Mouse (Mus musculus) thymus, adult 18-20 months (tissue): Measurements from ENCODE around the gene Sec11a.
"Not testable (repeated sequence)": the region's sequence is repeated elsewhere in the genome, so short reads cannot be mapped to it uniquely, and the experiment has no call there.

Source experiments
- DNase-seq, 2 experiments: peaks; one replicate each; pipeline ENCODE4 v3.0.0; 2022; ENCODE audit warnings: mixed read lengths in 2 of 2

Gene Sec11a

DNA sequence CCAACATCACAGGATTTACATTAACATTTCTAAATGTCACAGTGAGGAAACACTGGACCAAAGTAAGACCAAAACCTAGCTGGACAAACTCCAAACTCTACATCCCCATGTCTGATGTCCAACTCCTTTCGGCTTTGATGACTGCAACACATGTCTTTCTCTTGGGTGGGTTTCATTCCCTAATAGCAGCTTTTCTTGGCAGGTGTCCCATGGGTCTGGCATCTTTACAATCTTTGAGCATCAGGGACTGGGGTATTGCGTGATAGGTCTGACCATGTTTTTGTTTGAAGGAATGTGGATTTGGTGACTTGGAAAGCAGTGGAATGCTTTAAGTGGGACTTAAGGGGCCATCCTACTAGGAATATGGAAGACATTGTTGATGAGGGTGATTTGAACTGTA is 9.3 kb upstream of the Sec11a start:
- no peak for DNase-seq

DNA sequence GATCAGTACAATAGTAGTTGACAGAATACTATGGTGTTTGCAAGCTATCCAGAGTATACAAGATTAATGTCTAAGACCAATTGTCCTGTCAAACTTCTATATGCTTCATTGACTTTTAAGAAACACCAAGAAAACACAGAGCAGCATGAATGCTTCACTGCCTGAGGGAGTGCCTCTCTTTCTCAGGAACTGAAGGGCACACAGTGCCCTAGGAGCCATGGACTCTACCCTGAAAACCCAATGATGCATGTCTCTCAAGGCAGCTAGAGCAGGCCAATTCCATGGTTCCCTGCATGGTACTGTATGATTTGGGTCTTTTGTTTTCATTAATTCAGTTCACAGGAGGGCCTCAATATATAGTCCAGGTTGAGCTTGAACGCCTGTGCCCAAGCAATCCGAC is 6.7 kb upstream of the Sec11a start:
- no peak for DNase-seq

DNA sequence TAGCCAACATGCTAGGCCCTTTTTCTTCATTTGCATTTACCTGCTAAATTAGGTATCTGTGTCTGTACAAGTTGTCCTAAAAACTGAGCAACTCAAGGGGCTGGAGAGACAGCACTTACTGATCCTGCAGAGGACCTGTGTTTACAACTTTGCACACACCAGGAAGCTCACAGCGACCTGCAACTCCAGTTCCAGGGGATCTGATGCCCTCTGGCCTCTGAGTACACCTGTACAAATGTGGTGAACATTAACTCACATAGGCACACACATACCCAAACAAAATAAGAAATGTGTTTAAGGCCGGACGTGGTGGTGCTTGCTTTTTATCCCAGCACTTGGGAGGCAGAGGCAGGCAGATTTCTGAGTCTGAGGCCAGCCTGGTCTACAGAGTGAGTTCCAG is 4.6 kb upstream of the Sec11a start:
- DNase-seq = no peak

DNA sequence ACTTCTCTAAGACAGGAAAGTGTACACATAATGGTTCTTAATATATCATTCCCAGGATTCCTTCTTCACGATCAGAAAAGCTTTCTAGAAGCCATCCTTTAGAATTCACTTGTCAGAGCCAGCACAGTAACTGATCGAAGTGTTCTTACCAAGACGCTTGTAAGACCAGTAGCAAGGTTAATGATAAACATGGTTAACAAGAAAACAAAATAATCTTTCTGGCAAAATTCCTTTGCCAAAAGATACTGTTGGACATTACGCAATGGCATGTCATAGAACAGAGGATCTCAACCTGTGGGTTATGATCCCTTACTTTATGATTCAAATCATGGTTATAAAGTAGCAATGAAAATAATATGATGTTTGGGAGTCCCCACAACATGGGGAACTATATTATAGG is 3.9 kb upstream of the Sec11a start:
- no peak for DNase-seq

DNA sequence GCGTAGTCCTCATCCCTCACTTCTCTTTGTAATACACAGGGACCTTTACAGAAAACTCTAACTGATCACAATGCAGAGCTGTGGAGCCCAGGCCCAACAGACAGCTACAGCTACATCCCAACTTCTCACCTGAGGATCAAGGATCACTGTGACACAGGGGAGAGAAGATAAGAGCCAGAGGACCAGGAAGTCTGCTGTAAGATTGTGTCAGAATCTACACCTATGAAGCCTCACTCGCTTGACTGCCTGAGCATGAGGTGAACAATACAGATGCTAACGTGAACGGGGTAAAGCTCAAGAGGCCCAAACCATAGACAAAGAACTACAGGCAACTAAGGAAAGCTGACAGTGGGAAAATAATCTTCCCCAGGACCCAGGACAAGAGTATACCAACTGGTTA is 7.8 kb downstream of the Sec11a start:
- DNase-seq = no peak

DNA sequence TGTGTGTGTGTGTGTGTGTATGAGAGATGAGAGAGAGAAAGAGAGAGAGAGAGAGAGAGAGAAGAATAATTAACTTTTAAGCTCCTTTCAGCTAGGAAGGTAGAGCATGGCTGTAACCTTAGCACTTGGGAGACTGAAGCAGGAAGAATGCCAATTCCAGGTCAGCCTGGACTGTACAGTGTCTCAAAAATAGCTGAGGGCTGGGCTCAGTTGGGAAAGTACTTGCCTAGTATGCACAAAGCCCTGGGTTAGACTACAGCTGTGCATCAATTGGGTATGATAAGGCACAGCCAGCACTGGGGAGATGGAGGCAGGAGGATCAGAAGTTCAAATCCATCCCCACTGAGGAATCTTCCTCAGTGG is 10.3 kb downstream of the Sec11a start:
- DNase-seq = not testable (repeated sequence)

DNA sequence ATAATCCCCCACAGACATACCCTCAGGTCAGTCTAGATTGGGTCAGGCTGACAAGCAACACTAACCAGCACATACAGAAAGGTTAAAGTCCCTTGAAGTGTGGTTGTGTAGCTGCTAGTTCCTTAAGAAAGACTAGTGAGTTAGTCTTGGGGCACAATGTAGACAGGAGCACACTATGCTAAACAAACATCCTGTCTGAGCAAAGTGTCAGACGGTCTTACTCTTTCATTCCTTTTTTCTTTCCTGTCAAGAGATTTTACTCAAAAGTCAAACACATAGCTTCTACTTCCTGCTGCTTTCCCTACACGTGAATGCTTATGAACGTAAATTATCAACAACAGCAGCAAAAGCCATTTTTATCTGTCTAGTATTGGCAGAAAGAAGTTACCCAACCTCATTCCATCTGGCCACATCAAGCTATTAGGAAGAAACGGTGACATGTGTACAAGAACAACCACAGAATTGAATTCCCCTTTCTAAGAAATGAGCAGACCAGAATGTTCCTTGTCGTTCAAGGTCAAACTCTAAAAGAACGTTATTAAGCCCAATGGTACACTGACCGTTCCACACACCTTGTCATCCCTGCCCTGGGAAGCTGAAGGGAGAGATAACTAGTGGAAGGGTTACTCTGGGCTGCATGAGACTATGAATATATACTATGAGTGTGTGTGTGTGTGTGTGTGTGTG is 10.8 kb downstream of the Sec11a start:
- not testable (repeated sequence) for DNase-seq

DNA sequence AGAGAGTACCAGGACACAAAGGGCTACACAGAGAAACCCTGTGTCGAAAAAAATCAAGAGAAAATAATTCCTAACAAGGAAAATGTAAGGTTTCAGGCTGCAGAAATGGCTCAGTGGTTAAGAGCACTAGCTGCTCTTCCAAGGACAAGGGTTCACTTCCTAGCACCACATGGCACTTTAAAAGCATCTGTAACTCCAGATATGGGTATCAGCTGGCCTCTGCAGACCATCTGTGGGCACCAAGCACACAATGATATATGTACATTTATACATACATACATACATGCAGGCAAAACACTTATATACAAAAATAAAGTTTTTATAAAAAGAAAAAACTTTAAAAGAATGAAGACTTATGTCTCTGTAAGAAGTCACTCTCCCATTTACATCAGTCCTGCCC is 11.7 kb downstream of the Sec11a start:
- DNase-seq = no peak

DNA sequence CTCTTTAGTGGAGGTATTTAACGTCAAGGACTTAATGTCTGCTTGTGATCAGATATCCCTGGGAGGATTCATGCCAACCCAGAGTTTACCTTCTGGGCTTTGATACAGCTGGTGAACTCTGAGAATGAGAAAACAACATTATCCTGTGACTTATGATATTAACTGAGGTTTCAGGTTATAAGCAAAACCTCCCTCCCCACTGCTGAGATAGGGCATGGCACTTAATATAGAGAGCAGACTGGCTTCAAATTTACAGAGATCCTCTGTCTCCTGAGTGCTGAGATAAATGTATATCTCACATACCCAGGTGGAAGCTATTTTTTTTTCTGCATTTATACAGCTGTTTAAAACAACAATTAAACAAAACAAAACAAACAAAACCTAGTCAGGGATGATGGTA is 14.8 kb downstream of the Sec11a start:
- DNase-seq = no peak

DNA sequence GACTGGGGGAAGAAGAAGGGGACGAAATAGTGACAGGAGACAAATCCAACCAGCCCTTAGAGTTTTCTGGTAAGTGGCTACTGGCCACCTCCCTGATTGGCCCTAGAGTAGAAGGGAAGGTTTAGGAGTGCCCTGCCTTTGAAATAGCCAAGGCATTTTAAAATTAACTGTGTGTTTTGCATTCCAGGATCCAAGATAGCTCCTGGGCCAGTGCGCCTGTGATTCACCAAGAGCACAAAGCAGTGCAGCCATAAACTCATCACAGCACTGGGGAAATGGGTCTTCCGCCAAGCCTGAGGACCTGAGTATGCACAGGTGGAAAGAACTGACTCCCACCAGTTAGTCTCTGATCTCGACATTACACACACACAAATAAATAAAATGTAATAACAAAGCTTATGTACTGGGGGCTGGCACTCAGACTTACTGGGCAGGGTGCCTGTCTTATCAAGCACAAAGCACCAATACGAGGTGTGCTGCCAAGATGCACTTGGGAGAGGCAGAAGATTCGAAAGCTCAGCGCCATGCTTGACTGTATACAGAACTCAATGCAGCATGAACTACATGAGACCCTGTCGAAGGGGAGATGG is 15.9 kb downstream of the Sec11a start:
- DNase-seq = no peak

DNA sequence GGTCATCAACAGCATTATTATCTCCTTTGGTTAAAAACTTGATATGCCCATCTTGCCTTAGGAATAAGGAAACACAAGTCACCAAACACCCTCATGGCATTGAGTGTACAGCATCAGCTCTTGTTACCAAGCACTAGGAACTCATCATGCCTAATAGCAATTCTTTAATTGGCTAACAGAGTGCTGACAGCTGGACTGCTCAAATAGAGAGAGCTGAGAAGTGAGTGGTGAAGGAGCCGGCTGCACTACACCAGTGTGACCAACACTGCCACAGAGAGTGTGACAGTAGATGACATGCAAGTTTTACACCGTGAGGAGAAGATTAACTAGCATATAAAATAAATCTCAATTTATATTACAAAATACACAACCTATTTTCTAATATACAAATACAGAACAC is 24.4 kb downstream of the Sec11a start:
- no peak for DNase-seq

DNA sequence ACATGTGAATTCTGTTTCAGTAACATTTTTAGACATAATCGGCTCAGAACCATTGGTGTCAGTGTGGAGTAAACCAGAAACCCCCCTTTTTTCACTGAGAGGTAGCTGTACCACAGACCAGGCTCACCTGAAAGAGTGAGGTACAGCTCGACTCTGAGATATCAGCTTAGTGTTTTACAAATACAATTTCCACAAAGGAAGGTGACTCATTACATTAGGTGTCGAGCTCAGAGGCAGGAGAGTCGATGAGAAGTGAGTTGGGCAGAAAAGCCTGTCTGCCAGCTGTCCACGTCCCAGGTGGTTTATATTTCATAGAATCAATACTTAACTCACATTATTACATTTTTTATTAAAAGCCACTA is 28.0 kb downstream of the Sec11a start:
- DNase-seq = no peak

DNA sequence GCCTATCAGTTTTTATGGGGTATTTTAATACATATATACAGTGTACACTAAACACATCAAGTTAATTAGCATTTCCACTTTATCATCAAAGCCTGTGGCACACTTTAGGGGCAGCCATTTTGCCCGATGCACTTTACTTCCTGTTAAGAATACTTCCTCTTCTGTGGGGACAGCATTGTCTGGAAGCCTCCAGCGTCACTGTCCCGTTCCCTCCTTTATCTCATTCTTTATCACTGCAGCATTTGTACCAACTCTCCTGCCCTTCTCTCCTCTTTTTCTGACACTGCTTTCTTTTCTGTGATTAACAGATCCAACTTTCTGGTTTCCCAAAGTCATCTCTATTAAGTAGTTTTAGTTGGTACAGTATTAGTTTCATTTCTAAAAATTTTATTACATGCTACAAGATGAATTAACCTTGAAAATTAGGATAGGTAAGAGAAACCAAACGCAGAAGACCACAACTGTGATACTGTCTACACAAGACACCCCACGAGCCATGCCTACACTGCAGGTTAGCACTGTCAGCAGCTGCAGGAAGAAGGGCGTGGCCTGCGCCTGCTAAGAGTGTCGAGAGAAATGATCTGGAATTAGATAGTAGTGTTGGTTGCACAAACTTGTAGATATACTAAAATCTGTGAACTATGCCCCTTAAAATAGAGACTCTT is 28.5 kb downstream of the Sec11a start:
- peak; percentile 42 to 51 for DNase-seq

DNA sequence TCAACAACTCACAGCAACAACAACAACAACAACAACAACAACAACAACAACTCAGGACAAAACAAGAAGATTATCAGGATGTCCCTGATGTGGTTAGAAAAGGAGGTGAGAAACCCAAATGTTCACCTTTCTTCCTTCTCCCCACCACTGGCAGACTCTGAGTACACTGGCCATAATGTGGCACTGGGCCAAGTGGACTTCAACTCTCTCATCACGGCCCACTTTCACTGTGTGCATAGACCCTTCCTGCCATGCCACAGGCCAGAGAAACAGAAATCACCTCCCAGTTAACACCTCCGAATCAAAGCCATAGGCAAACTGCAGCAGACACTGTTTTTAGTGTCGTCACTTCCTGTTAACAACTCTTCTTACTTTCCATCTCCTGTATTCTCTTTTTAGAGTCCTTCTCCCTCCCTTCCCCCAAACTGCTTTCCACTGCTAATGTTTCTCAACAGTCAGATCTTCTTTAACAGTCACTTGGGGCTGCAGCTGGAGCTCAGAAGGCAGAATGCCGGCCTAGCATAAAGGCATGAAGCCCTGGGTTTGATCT is 29.6 kb downstream of the Sec11a start:
- no peak for DNase-seq

DNA sequence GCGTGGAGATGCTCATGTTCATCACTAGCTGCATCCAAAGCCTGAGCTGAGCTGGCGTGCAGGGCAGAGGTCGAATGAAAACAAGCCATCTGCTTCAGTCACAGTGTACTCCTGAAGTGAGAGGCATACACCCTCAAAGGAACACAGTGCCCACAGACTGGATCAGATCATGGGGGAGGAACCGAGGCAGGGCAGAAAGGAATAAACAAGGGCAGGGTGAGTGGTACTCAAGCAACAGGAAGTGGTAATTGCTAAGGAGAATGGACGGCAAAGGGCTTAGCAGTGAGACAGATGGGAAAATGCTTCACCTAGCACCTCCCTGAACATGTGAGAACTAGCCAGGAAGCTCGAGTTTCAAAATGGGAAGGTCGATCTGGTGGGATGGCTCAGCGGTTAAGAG is 35.1 kb downstream of the Sec11a start:
- no peak for DNase-seq

DNA sequence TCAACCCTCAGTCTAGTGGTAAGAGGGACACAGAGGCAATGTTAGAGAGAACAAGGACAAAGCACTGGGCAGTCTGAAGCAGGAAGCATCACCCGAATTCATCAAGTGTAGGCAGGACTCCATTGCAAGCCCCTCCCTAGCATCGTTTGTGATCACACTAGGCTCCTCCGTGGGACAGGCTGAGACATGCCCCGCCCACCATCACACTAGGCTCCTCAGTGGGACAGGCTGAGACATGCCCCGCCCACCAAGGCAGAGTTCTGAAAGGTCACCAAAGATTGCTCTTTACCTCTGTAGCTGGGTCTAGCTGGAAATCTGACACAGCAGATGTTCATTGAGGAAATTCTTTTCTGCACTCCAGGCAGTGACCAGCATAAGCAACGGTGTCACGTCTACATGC is 36.5 kb downstream of the Sec11a start:
- no peak for DNase-seq

DNA sequence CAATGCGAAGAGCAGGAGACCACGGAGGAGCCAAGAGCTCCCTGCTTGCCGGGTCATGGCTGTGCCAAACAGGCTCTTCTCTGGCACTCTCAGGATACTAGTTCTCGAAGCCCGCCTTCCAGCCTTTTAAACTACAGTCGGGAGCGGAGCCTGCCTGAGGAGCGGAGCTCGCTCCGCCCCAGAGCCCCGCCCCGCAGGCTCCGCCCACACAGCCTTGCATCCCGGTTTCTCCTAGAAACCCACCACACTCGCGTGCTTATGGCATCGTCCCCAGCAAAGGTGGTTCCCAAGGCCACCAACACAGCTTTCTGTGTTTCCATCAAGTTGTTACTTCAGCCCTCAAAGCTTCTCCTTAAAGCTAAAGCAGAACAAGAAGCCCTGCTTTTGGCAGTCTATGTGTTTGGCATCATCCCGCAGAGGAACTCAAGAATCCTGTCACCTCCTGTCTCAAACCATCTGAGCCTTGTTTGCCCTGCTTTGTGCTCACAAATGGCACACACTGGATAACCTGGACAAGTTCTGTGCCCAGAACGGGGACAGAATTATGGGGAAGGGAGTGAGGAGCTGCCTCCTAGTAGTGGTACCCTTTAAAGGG is 42.6 kb downstream of the Sec11a start, which contains the start of gene Nmb:
TSS of gene Nmb (minus strand) at position 156 of the 595 bp plus-strand sequence.
- DNase-seq = peak in 1 of 2 experiments; percentile 43

DNA sequence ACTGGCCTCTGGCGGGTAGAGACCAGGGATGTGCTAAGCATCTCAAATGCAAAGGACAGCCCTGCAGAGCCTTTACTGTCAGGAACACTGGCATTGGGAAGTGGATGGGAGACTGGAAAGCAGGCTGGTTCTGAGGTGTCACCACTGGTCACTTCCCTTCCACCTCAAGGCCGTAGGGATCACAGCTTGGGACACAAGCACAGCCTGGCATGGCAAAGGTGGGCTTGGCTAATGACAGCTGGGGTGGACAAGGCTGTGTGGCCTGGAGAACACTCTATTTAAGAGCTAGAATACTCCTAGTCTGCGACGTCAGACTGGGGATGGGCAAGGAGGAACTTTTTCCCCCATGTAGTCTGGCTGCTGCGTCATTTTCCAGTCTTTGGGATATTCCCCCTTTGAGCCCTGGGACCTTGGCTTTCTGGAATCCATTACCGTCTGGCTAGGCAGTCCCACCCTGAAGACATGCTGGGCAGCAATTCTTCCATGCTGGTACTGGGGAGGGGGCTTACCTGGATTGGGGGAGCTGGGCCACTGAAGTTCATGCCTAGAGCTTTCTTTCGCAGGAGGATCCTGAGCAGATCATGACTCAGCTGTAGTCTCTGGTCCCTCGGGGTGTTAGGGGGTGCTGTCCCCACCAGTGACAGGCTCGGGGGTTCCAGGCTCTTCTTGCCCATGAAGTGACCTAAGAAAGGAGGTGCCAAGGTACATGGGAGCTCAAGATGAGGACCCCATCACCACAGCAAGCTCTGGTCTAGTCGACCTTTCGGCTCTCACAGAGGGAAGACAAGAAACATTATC is 43.8 kb downstream of the Sec11a start:
- no peak for DNase-seq

DNA sequence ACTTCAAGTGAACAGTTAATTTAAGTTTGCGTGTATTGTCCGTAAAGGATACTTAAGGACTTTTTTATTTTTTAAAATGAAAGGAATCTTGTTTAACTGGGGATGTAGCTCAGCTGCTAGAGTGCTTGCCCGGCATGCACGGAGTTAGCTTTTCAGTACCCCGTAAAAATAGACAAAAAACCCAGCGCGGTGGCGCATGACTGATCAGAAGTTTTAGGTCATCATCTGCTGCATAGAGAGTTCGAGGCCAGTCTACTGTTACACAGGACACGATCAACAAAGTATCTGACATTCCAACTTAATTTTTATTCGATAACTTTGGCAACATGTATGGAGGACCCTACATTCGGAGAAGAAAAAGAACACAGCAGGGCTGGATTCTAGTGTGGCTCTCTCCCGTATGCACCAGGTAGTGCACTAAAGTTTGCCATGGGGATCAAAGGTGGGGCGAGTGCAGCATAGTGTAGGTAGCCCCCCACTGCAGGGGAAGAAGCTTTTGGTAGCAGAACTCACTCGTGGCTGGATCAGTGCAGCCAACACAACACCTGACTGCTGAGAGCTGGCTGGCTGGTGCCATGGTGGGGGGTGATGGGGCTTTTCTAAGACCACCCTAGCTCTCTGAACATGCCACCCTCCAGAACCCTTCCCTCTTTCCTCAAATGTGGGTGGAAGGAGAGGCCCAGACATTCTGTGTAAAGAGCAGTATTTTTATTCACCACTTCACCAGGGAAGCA is 45.9 kb downstream of the Sec11a start:
- DNase-seq = no peak

DNA sequence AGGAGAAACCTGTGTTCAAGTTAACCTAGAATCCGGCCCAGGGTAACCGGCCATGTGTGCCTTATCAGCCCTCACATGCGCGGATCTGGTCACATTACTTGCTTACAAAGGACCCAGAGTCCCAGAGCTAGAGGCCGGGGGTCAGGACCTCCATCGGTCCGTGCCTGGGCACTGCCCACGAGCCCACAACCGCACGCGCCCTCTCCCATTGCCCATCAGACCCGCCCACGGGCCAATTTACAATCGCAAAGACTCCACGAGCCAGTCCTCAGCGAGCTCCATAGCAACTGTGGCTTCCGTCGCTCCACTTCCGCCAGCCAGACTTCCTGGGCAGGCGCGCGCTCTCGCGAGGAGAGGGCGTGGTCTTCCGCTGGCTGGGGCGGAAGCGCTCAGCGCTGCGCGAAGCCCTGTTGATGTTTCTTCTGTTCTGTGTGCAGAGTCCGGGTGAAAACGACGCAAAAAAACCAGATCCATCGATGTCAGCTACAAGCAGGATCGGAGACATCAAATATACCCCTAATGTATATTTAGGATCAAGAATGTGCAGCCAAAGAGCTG is 46.6 kb downstream of the Sec11a start, which contains the start of gene Wdr73:
TSS of gene Wdr73 (minus strand) at position 326 of the 558 bp plus-strand sequence.
- peak; percentile 85 to 89 for DNase-seq

DNA sequence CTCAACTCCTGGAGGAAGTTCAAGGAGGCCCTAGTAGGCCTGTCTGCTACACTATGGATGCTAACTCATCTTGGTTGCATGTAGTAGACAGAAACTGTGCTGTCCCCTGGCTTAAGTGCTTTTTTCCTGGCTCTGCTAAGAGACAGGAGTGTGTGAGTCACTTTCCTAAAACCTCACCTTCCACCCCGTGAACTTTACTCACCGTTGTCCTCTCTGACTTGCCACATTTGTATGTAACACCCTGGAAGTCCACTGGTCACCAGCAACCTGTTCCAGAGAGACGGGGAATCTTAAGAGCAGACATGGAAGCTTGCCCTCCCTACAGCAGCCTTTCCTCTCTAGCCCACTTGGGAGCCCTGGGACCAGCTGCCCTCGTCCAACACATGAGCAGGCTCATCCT is 49.9 kb downstream of the Sec11a start:
- no peak for DNase-seq

DNA sequence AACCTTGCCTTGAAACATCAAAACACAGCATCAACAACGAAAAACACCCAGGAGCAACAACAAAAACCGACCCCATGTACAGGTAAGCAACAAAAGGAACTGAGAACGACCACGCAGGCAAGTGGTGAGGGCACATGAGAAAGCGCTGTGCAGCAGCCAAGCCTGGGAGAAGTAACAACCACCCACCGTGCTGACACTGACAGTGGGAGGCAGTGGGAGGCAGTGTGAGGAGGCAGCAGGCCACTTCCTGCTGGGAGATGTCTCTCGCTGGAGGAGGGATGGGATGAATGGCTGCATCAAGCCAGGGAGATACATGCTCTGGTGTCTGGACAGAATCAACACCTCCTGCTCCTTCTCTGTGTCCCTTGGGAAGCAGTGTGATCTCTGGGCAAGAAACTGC is 50.4 kb downstream of the Sec11a start:
- DNase-seq = no peak
